Mouse (Mus musculus): ENCODE measurements at regions not wholly inside any gene's neighbourhood (a gene's known extent, or its start where the extent isn't known, plus 50 kb on each side); places are given as distances from the start of the nearest gene placed in this dataset.

GRCm38 (mm10) chr19:14993344-14993743 lies 395.5 kb upstream of the Tle4 start:
- TF ChIP-seq POLR2A (IDR thresholded peaks at IDR 0.05; ENCODE audit: borderline replicate concordance, low read depth, low read length) (no peak), CTCF (IDR thresholded peaks at IDR 0.05; ENCODE audit: low read depth, low read length) (no peak)
